Mouse (Mus musculus): ENCODE measurements around the gene Olfr1111. TPM values are rescaled to one million over a fixed set of nuclear protein-coding genes. Genes with fewer than 3 reads are reported as not detected.
"Not testable (repeated sequence)": the region's sequence is repeated elsewhere in the genome, so short reads cannot be mapped to it uniquely, and the experiment has no call there.

Gene Olfr1111
- not detected for total RNA-seq (2022)

GRCm38 (mm10) chr2:87152524-87152923 is at the start of gene Olfr1111:
Gene Olfr1111, minus strand, starts transcription at chr2:87152624.
- no peak for DNase-seq

GRCm38 (mm10) chr2:87187498-87187897 is 35.1 kb upstream of the Olfr1111 start, which contains the start of gene Olfr1112:
Gene Olfr1112, plus strand, starts transcription at chr2:87187798.
- DNase-seq, result no peak

GRCm38 (mm10) chr2:87167731-87168130 is 15.3 kb upstream of the Olfr1111 start:
- DNase-seq, result not testable (repeated sequence)

- DNase-seq, result no peak
These were observed 12.2 kb downstream of the Olfr1111 start, which contains the start of gene Olfr1110 for GRCm38 (mm10) chr2:87140200-87140599. Gene Olfr1110, minus strand, starts transcription at chr2:87140300.

GRCm38 (mm10) chr2:87114467-87114866 is 38.0 kb downstream of the Olfr1111 start, which contains the start of gene Olfr259:
Gene Olfr259, minus strand, starts transcription at chr2:87114567.
- no peak for DNase-seq

Other genes starting within 250 kb of the Olfr1111 start
- gene Olfr1098, start 228.1 kb downstream of the Olfr1111 start, total RNA-seq (2022), result not detected
- not detected for gene Olfr1099, start 191.9 kb downstream of the Olfr1111 start, total RNA-seq (2022)
- not detected for gene Olfr1100, start 172.7 kb downstream of the Olfr1111 start, total RNA-seq (2022)
- gene Olfr1101, start 161.4 kb downstream of the Olfr1111 start, total RNA-seq (2022), result not detected
- not detected for gene Olfr1102, start 154.2 kb downstream of the Olfr1111 start, total RNA-seq (2022)
- gene Olfr1104, start 125.5 kb downstream of the Olfr1111 start, total RNA-seq (2022), result not detected
- not detected for gene Olfr1105, start 116.1 kb downstream of the Olfr1111 start, total RNA-seq (2022)
- not detected for gene Olfr1106, start 100.4 kb downstream of the Olfr1111 start, total RNA-seq (2022)
- gene Olfr1107, start 76.8 kb downstream of the Olfr1111 start, total RNA-seq (2022), result not detected
- not detected for gene Olfr1109, start 56.6 kb downstream of the Olfr1111 start, total RNA-seq (2022)
- not detected for gene Olfr259, start 38.1 kb downstream of the Olfr1111 start, total RNA-seq (2022)
- not detected for gene Olfr1110, start 12.3 kb downstream of the Olfr1111 start, total RNA-seq (2022)
- gene Olfr1112, start 35.2 kb upstream of the Olfr1111 start, total RNA-seq (2022), result not detected
- not detected for gene Olfr1113, start 56.3 kb upstream of the Olfr1111 start, total RNA-seq (2022)
- not detected for gene Olfr1115, start 95.4 kb upstream of the Olfr1111 start, total RNA-seq (2022)
- not detected for gene Olfr1116, start 114.9 kb upstream of the Olfr1111 start, total RNA-seq (2022)
- not detected for gene Olfr1118, start 155.0 kb upstream of the Olfr1111 start, total RNA-seq (2022)
- gene Olfr1120, start 202.2 kb upstream of the Olfr1111 start, total RNA-seq (2022), result not detected
- not detected for gene Olfr1121, start 217.3 kb upstream of the Olfr1111 start, total RNA-seq (2022)
- under 1 TPM in 1 of 4 experiments, not detected in 3; 0.12 TPM for gene Olfr1122, start 233.2 kb upstream of the Olfr1111 start, total RNA-seq (2022)

Data from adrenal gland, adult 8-10 months (tissue).